Mouse (Mus musculus): ENCODE data around the gene Rnf224. TPM values are rescaled to one million over a fixed set of nuclear protein-coding genes. Genes with fewer than 3 reads are reported as not detected.
A peak's percentile ranks its signal among the peaks of the same experiment; 100 is the strongest.
"Not testable (repeated sequence)": the region's sequence is repeated elsewhere in the genome, so short reads cannot be mapped to it uniquely, and the experiment has no call there.

The Rnf224 gene
- polyA plus RNA-seq, 1 experiment from 2014 or later, result not detected

DNA sequence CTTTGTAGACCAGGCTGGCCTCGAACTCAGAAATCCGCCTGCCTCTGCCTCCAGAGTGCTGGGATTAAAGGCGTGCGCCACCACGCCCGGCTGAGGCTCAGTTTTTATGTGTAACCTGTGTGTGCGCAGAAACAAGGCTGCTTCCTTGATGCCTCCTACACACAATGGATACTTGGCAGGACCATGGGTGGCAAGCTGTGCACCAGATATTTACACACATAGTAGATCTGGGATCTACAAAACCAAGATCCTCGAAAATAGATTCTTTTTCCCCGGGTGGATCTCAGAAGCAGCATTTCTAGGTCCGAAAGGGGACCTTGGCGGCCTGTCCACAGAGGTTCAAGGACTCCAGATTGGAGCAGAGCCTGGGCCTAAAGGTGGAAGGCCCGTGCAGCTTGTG is 25.3 kb upstream of the Rnf224 start:
- no peaks in the 10 kb centered on the region for H3K9me3 ChIP-seq (ENCODE audit: control insufficient read depth, low read length)
- peak overlapping the region; percentile 98 for H3K4me2 ChIP-seq (ENCODE audit: low read depth)
- H3K4me3 ChIP-seq (ENCODE audit: low read depth, low read length), result peak overlapping the region; percentile 79
- no peak overlapping the region for H3K9ac ChIP-seq (ENCODE audit: low read length)
- H3K27me3 ChIP-seq (ENCODE audit: control insufficient read depth, insufficient read depth, low read length), result peaks cover 15% of the 10 kb centered on the region
- WGBS, result 48% methylated on average over 12 of the region's 12 CpGs
- ATAC-seq (ENCODE audit: insufficient read depth, low FRiP score, low TSS enrichment) (no peak), DNase-seq (ENCODE audit: low spot score) (no peak)
- no peak overlapping the region for H3K27ac ChIP-seq (ENCODE audit: low read depth, low read length)
- H3K4me1 ChIP-seq (ENCODE audit: control insufficient read depth, insufficient read depth, low read length), result peaks cover 14% of the 10 kb centered on the region; the same call in 1 of the 2 replicates
- no peaks in the 10 kb centered on the region for H3K36me3 ChIP-seq (ENCODE audit: control insufficient read depth, insufficient read depth, low read length)

DNA sequence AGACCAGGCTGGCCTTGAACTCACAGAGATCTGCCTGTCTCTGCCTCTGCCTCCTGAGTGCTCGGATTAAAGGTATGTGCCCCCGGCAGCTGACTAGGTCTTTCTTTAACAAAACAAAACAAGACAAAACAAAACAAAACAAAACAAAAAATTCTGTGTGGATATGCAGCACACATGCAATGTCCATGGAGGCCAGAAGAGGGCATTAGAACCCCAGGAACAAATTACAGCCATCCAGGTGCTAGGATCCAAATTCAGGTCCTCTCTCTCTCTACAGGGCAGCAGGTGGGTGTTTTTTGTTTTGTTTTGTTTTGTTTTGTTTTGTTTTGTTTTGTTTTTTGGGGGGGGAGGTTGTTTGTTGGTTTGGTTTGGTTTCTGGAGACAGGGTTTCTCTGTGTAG is 22.3 kb upstream of the Rnf224 start:
- Histone ChIP-seq H3K9me3 (ENCODE audit: control insufficient read depth, low read length) (no peaks in the 10 kb centered on the region), H3K9ac (ENCODE audit: low read length) (no peak overlapping the region), H3K36me3 (ENCODE audit: control insufficient read depth, insufficient read depth, low read length) (no peaks in the 10 kb centered on the region), H3K27ac (ENCODE audit: low read depth, low read length) (no peak overlapping the region), H3K4me1 (ENCODE audit: control insufficient read depth, insufficient read depth, low read length) (peaks cover 18% of the 10 kb centered on the region; the same call in 1 of the 2 replicates), H3K4me3 (ENCODE audit: low read depth, low read length) (no peak overlapping the region), H3K27me3 (ENCODE audit: control insufficient read depth, insufficient read depth, low read length) (peaks cover 9% of the 10 kb centered on the region), H3K4me2 (ENCODE audit: low read depth) (no peak overlapping the region)
- 64% methylated on average over 2 of the region's 2 CpGs for WGBS
- DNase-seq (ENCODE audit: low spot score) (no peak), ATAC-seq (ENCODE audit: insufficient read depth, low FRiP score, low TSS enrichment) (no peak)

DNA sequence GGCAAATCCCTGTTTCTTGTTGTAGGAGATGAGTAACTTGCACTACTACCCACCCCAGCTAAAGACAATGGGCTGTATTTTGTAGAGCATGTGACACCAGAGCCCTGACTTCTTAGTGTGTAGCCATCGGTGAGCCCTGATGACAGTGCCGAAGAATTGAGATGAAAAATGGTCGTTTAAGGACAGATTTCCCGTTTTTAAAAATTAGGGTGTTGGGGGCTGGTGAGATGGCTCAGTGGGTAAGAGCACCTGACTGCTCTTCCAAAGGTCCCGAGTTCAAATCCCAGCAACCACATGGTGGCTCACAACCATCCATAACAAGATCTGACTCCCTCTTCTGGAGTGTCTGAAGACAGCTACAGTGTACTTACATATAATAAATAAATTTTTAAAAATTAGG is 20.7 kb upstream of the Rnf224 start:
- not testable (repeated sequence) for H3K27ac ChIP-seq (ENCODE audit: low read depth, low read length); DNase-seq (ENCODE audit: low spot score); ATAC-seq (ENCODE audit: insufficient read depth, low FRiP score, low TSS enrichment); H3K9ac ChIP-seq (ENCODE audit: low read length); H3K9me3 ChIP-seq (ENCODE audit: control insufficient read depth, low read length); H3K4me2 ChIP-seq (ENCODE audit: low read depth); H3K4me1 ChIP-seq (ENCODE audit: control insufficient read depth, insufficient read depth, low read length); H3K27me3 ChIP-seq (ENCODE audit: control insufficient read depth, insufficient read depth, low read length); H3K36me3 ChIP-seq (ENCODE audit: control insufficient read depth, insufficient read depth, low read length); H3K4me3 ChIP-seq (ENCODE audit: low read depth, low read length)
- WGBS, result 92% methylated on average over 5 of the region's 5 CpGs

DNA sequence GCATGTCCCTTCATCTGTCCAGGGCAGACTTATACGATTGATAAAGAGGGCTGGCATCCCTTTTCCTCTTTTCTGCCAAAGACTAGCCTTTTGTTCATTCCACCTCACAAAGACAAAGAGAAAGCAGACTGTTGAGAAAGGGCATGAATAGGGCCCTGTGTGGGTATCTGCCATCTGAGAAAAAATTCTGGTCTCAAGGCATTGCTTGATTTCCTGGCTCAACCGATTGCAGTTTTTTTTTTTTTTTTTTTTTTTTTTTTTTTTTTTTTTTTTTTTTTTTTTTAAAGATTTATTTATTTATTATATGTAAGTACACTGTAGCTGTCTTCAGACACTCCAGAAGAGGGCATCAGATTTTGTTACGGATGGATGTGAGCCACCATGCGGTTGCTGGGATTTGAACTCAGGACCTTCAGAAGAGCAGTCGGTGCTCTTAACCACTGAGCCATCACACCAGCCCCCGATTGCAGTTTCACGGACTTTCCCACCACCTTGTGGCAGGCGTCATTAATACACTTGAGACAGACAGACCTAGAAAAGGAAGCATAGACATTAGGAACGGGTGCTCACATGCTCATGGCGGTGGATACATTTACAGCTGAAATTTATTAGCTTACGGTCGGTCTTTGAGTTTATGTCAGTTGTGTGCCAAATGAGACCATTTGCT is 20.0 kb upstream of the Rnf224 start:
- not testable (repeated sequence) for H3K27ac ChIP-seq (ENCODE audit: low read depth, low read length); DNase-seq (ENCODE audit: low spot score); ATAC-seq (ENCODE audit: insufficient read depth, low FRiP score, low TSS enrichment); H3K36me3 ChIP-seq (ENCODE audit: control insufficient read depth, insufficient read depth, low read length); H3K4me1 ChIP-seq (ENCODE audit: control insufficient read depth, insufficient read depth, low read length); H3K9me3 ChIP-seq (ENCODE audit: control insufficient read depth, low read length); H3K27me3 ChIP-seq (ENCODE audit: control insufficient read depth, insufficient read depth, low read length)
- H3K4me2 ChIP-seq (ENCODE audit: low read depth), result peak overlapping the region; percentile 95
- 65% methylated on average over 10 of the region's 12 CpGs for WGBS
- H3K9ac ChIP-seq (ENCODE audit: low read length), result peak overlapping the region; percentile 90; the same call in 1 of the 2 replicates
- H3K4me3 ChIP-seq (ENCODE audit: low read depth, low read length), result peak overlapping the region; percentile 95

DNA sequence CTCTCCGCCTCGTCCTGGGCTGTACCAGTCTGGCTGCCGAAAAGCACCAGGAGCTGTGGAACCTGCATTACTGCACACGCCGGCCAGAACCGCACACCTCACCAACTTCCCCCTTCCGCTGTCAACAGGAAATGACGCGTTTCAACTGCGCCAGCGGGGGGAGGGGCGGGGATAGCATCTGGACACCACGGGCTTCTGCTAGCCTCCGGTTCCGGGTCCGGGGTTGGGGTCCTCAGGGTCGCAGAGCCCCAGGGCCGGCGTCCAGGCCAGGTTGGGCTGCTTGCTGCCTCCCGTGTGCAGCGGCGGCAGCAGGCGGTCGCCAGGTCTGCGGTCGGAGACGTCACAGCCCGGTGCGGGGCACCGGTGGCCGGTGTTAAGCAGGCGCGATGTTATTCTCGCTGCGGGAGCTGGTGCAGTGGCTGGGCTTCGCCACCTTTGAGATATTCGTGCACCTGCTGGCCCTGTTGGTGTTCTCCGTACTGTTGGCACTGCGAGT is 18.7 kb upstream of the Rnf224 start, which contains the start of gene Tmem203:
Gene Tmem203 (plus strand): TSS at position 156 of the 496 bp plus-strand sequence.
- Histone ChIP-seq H3K9me3 (ENCODE audit: control insufficient read depth, low read length) (no peaks in the 10 kb centered on the region), H3K4me2 (ENCODE audit: low read depth) (peak within 1 kb of the TSS; percentile 95), H3K27me3 (ENCODE audit: control insufficient read depth, insufficient read depth, low read length) (no peaks in the 10 kb centered on the region), H3K27ac (ENCODE audit: low read depth, low read length) (peak within 1 kb of the TSS; percentile 62; the same call in 1 of the 2 replicates), H3K4me1 (ENCODE audit: control insufficient read depth, insufficient read depth, low read length) (peaks cover 10% of the 10 kb centered on the region; the same call in 1 of the 2 replicates), H3K36me3 (ENCODE audit: control insufficient read depth, insufficient read depth, low read length) (peaks cover 2% of the 10 kb centered on the region), H3K4me3 (ENCODE audit: low read depth, low read length) (peak within 1 kb of the TSS; percentile 95), H3K9ac (ENCODE audit: low read length) (peak within 1 kb of the TSS; percentile 90)
- ATAC-seq (ENCODE audit: insufficient read depth, low FRiP score, low TSS enrichment) (peak; percentile 88), DNase-seq (ENCODE audit: low spot score) (peak; percentile 95)
- under 1% methylated on average over 39 of the region's 39 CpGs for WGBS

DNA sequence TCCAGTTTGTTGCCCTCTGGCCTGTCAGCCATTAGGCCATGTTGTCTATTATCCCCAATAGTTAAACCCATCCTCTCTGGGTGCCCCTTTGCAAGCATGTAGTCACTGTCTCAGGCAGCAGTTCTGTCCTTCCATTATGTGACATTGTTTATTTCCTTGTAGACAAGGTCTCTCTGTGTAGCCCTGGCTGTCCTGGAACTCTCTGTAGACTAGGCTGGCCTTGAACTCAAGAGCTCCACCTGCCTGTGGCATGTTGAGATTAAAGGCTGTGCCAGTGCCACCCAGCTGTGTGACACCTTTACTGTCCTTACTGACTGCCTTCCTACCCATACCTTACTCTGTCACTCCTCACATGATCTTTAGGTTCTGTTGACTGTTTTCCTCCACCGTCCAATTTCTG is 15.7 kb upstream of the Rnf224 start:
- Histone ChIP-seq H3K9ac (ENCODE audit: low read length) (no peak overlapping the region), H3K27ac (ENCODE audit: low read depth, low read length) (no peak overlapping the region), H3K4me3 (ENCODE audit: low read depth, low read length) (no peak overlapping the region), H3K4me2 (ENCODE audit: low read depth) (no peak overlapping the region), H3K9me3 (ENCODE audit: control insufficient read depth, low read length) (no peaks in the 10 kb centered on the region), H3K27me3 (ENCODE audit: control insufficient read depth, insufficient read depth, low read length) (no peaks in the 10 kb centered on the region), H3K36me3 (ENCODE audit: control insufficient read depth, insufficient read depth, low read length) (peaks cover 10% of the 10 kb centered on the region), H3K4me1 (ENCODE audit: control insufficient read depth, insufficient read depth, low read length) (peaks cover 10% of the 10 kb centered on the region; the same call in 1 of the 2 replicates)
- ATAC-seq (ENCODE audit: insufficient read depth, low FRiP score, low TSS enrichment) (no peak), DNase-seq (ENCODE audit: low spot score) (no peak)
- 83% methylated on average over 1 of the region's 1 CpGs for WGBS

DNA sequence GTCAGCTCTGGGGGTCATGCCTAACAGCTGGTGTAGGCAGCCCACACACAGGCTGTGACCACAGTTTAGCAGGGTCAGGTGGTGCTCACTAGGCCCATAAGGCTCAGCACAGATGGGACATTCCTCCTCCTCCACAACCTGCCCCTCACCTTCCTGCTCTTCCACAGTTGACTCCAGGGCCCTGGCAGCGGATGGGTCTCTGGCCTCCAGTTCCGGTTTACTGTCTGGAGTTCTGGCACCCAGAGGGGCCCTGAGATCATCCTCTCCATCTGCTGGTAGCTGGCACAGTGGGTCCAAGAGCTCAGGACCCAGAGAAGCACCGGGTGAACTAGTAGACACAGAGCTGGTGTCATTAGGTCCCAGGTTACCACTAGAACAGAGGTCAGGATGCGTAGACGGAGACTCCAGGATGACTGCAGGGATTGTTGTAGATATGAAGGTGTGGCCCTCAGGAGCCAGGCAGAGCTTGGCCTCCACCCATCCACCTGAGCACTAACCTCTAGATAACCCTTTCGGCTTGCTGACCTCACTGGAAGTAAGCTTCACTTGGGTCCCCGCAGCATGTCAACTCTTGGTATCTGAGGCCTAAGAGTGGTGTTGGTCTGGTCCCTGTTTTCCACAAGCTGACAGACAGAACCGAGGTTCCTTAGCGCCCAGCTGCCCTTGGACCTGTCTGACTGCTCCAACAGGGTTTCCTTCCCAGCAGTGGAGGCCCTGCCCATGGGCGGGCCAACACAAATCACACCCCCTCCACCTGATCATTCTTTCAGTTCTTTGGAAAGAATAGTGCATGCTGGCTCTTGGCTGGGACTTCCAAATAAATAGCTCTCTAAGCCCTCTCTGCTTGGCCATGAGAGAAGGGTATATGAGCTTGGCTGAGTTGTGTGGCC is 9.8 kb upstream of the Rnf224 start, which contains the start of gene AL732309.1:
Gene AL732309.1 (minus strand): TSS at position 681 of the 890 bp plus-strand sequence.
- Histone ChIP-seq H3K9ac (ENCODE audit: low read length) (no peak within 1 kb of the TSS), H3K4me3 (ENCODE audit: low read depth, low read length) (no peak within 1 kb of the TSS), H3K36me3 (ENCODE audit: control insufficient read depth, insufficient read depth, low read length) (peaks cover 8% of the 10 kb centered on the region), H3K27ac (ENCODE audit: low read depth, low read length) (no peak within 1 kb of the TSS), H3K4me2 (ENCODE audit: low read depth) (no peak within 1 kb of the TSS), H3K9me3 (ENCODE audit: control insufficient read depth, low read length) (no peaks in the 10 kb centered on the region), H3K27me3 (ENCODE audit: control insufficient read depth, insufficient read depth, low read length) (peaks cover 14% of the 10 kb centered on the region), H3K4me1 (ENCODE audit: control insufficient read depth, insufficient read depth, low read length) (peaks cover 12% of the 10 kb centered on the region)
- DNase-seq (ENCODE audit: low spot score), result no peak
- 93% methylated on average over 10 of the region's 10 CpGs for WGBS
- no peak for ATAC-seq (ENCODE audit: insufficient read depth, low FRiP score, low TSS enrichment)

DNA sequence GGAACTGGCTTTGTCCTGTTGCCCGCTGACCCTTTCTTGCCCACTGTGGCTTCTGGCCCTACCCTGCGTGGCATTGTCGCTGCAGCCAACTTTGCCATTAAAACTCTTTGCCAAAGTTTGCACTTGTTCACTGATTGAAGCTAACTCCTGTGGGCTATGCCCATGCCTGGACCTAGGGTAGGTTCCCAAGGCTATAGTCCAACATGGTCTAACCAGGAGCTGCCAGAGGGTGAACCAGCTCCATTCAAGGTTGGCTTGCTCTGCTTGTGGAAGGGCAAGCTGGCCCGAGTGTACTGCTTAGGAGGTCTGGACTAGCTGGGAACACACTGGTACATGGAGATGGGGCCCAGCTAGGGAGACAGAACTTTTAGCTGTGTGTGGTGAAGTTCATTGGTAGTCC is 7.6 kb upstream of the Rnf224 start:
- H3K27ac ChIP-seq (ENCODE audit: low read depth, low read length), result no peak overlapping the region

More for the DNA sequence above, 7.6 kb upstream of the Rnf224 start:
- H3K27me3 ChIP-seq (ENCODE audit: control insufficient read depth, insufficient read depth, low read length), result peaks cover 19% of the 10 kb centered on the region
- H3K36me3 ChIP-seq (ENCODE audit: control insufficient read depth, insufficient read depth, low read length), result peaks cover 5% of the 10 kb centered on the region
- H3K4me2 ChIP-seq (ENCODE audit: low read depth), result no peak overlapping the region
- no peak for ATAC-seq (ENCODE audit: insufficient read depth, low FRiP score, low TSS enrichment)
- 84% methylated on average over 4 of the region's 4 CpGs for WGBS
- H3K4me1 ChIP-seq (ENCODE audit: control insufficient read depth, insufficient read depth, low read length), result peaks cover 18% of the 10 kb centered on the region
- no peak overlapping the region for H3K9ac ChIP-seq (ENCODE audit: low read length)
- no peaks in the 10 kb centered on the region for H3K9me3 ChIP-seq (ENCODE audit: control insufficient read depth, low read length)
- no peak overlapping the region for H3K4me3 ChIP-seq (ENCODE audit: low read depth, low read length)
- no peak for DNase-seq (ENCODE audit: low spot score)

Data from neural tube, embryonic 11.5 days (tissue).